Mouse (Mus musculus) limb, embryonic 11.5 days (tissue): ENCODE measurements around the gene Cga. TPM values are rescaled to one million over a fixed set of nuclear protein-coding genes. Genes with fewer than 3 reads are reported as not detected.

Experiments
- ATAC-seq: fragments of 200-750 bp; cut with Nextera tagmentation; 2 replicates; pipeline ENCODE4 v1.8.0; 2017; ENCODE audit warnings: low read depth; ENCODE audit not compliant: insufficient number of reproducible peaks, low FRiP score, low TSS enrichment
- DNase-seq: peaks from one replicate; pipeline ENCODE4 v3.0.0-alpha.2; 2015; ENCODE audit warnings: low spot score
- H3K27ac ChIP-seq: fragments of 300-500 bp; sonication (generic); replicated peaks from 2 replicates; pipeline ENCODE4 v1.5.1; 2014; ENCODE audit warnings: low read depth, mild to moderate bottlenecking, low read length
- H3K27me3 ChIP-seq: fragments of 300-500 bp; sonication (generic); 2 replicates; pipeline ENCODE4 v1.6.1; 2014; ENCODE audit warnings: mild to moderate bottlenecking, low read length, mixed read lengths; ENCODE audit not compliant: control insufficient read depth, insufficient read depth
- H3K36me3 ChIP-seq: fragments of 300-500 bp; sonication (generic); 2 replicates; pipeline ENCODE4 v1.6.1; 2014; ENCODE audit warnings: mild to moderate bottlenecking, low read length, moderate library complexity, mixed read lengths; ENCODE audit not compliant: control insufficient read depth, insufficient read depth
- H3K4me1 ChIP-seq: fragments of 300-500 bp; sonication (generic); 2 replicates; pipeline ENCODE4 v1.6.1; 2014; ENCODE audit warnings: low read length, mixed read lengths; ENCODE audit not compliant: control insufficient read depth, insufficient read depth
- H3K4me2 ChIP-seq: fragments of 300-500 bp; sonication (generic); 2 replicates; pipeline ENCODE4 v1.6.1; 2014; ENCODE audit warnings: low read depth, mild to moderate bottlenecking, moderate library complexity; ENCODE audit not compliant: severe bottlenecking
- H3K4me3 ChIP-seq: fragments of 300-500 bp; sonication (generic); 2 replicates; pipeline ENCODE4 v1.5.1; 2014; ENCODE audit warnings: low read depth, low read length
- H3K9ac ChIP-seq: fragments of 300-500 bp; sonication (generic); 2 replicates; pipeline ENCODE4 v1.6.1; 2014; ENCODE audit warnings: mild to moderate bottlenecking, low read length
- H3K9me3 ChIP-seq: fragments of 300-500 bp; sonication (generic); 2 replicates; pipeline ENCODE4 v1.6.1; 2016; ENCODE audit warnings: low read length; ENCODE audit not compliant: control insufficient read depth
- WGBS: fragments of 180-500 bp; shearing (Covaris S2); extraction: QIAGEN DNeasy Blood & Tissue Kit; methylation state at CpG from one replicate; pipeline ENCODE4 v1.1.7; 2014; 5-methylcytosine and 5-hydroxymethylcytosine counted together
- polyA plus RNA-seq: library from polyadenylated mRNA; unstranded; fragments of >200 nt; fragmentation: Nextera tagmentation; extraction: Ambion mirVana; gene quantifications from 2 replicates; pipeline ENCODE4 v1.2.1, GENCODE M21; 2014

Cga gene
- polyA plus RNA-seq: not detected in 2 replicates

DNA sequence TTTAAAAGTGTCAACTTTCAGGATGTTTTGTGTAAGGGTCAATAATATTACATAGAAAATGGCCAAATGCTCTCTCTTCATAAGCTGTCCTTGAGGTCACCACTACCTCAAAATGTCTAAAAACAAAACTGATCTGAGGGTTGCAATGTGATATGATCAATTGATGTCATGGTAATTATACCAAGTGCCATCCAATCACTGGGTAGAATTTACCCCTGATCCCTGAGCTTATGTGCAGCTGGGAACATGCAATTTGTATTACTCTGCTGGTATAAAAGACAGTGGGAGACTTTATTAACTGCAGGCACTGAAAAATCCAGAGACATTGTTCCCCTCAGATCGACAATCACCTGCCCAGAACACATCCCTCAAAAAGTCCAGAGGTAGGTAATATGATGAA, at the start of gene Cga:
Gene Cga, plus strand, starts transcription at position 301 of the 400 bp plus-strand sequence.
- H3K4me1 ChIP-seq: no peaks in the 10 kb centered on the region
- no peak for ATAC-seq

DNA sequence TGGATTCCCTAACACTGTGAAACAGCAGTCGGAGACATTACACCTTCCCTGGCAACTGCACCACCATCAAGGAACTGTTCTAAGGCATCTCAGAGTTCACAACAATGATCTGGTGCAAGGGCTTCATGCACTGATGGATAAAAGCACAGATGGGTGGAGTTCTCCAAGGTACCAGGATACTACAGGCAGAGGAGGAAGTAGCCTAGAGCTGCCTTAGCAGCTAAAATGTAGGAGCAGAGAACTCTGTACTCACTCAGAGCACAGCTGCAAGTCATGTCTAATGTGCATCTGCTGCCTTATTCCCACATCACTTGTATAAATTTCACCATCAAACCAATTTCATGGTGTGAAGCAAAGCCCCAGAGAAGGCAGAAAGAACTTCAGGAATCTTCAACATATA, 49.7 kb upstream of the Cga start:
- H3K4me1 ChIP-seq: no peaks in the 10 kb centered on the region
- H3K27me3 ChIP-seq: no peaks in the 10 kb centered on the region
- H3K9ac ChIP-seq: no peak overlapping the region
- no peak overlapping the region for H3K4me2 ChIP-seq
- H3K36me3 ChIP-seq: no peaks in the 10 kb centered on the region
- no peaks in the 10 kb centered on the region for H3K9me3 ChIP-seq
- DNase-seq (no peak), ATAC-seq (no peak)
- no peak overlapping the region for H3K27ac ChIP-seq
- no peak overlapping the region for H3K4me3 ChIP-seq
- WGBS: 88% methylated on average over 1 of the region's 1 CpGs

More for the DNA sequence above, at the start of gene Cga:
- H3K36me3 ChIP-seq: no peaks in the 10 kb centered on the region
- H3K9ac ChIP-seq: no peak within 1 kb of the TSS
- DNase-seq: no peak
- no peaks in the 10 kb centered on the region for H3K9me3 ChIP-seq
- 63% methylated on average over 1 of the region's 1 CpGs for WGBS
- no peak within 1 kb of the TSS for H3K4me3 ChIP-seq
- H3K4me2 ChIP-seq: no peak within 1 kb of the TSS
- H3K27me3 ChIP-seq: peaks cover 7% of the 10 kb centered on the region; the same call in 1 of the 2 replicates
- H3K27ac ChIP-seq: no peak within 1 kb of the TSS

DNA sequence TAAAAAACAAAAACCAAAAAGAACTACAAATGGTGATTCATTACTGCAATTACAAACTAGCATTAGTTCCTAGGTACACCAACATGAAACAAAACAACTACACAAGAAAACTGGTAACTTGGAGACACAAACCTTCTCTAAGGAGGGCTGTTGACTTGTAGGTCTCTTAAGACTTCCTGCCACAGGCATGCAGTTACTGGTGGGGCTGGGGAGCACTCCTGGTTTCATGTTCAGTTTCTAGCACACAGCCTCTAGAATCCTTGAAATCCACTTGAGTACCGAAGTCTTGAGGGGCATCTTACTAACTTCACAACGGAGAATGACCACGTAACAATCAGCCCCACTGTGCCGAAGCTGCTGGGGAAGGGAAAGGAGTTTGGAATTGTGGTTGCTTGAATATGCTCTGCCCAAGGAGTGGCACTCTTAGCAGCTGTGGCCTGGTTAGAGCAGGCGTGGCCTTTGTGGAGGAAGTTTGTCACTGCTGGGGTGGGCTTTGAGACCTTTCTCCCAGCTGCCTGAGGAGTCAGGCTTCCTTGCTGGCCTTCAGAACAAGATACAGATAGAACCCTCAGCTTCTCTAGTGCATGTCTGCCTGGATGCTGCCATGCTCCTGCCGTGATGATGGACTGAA, 45.8 kb upstream of the Cga start:
- Histone ChIP-seq H3K9me3 (no peaks in the 10 kb centered on the region), H3K4me2 (no peak overlapping the region), H3K4me3 (no peak overlapping the region), H3K4me1 (no peaks in the 10 kb centered on the region), H3K27me3 (no peaks in the 10 kb centered on the region), H3K9ac (no peak overlapping the region), H3K36me3 (peaks cover 3% of the 10 kb centered on the region; the same call in 1 of the 2 replicates), H3K27ac (no peak overlapping the region)
- no peak for DNase-seq
- WGBS: 92% methylated on average over 6 of the region's 6 CpGs
- ATAC-seq: no peak

DNA sequence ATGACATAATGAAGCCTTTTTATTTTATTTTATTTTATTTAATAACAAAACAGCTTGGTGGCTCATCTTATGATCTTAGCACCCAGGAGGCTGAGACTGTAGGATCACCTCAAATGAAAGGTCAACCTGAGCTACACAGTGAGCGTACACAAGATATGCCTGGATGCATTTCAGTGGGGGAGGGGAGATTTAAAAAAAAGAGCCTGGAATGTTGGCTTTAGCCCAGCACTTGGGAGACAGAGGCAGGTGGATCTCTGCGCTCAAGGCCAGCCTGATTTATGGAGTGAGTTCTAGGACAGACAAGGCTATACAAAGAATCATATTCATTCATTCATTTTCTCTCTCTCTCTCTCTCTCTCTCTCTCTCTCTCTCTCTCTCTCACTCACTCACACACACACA, 43.4 kb upstream of the Cga start:
- Histone ChIP-seq H3K4me1 (no peaks in the 10 kb centered on the region), H3K9me3 (no peaks in the 10 kb centered on the region), H3K4me2 (no peak overlapping the region), H3K9ac (no peak overlapping the region), H3K36me3 (peaks cover 5% of the 10 kb centered on the region), H3K27ac (no peak overlapping the region), H3K27me3 (no peaks in the 10 kb centered on the region), H3K4me3 (no peak overlapping the region)
- WGBS: 92% methylated on average over 2 of the region's 2 CpGs
- ATAC-seq: no peak
- DNase-seq: no peak

DNA sequence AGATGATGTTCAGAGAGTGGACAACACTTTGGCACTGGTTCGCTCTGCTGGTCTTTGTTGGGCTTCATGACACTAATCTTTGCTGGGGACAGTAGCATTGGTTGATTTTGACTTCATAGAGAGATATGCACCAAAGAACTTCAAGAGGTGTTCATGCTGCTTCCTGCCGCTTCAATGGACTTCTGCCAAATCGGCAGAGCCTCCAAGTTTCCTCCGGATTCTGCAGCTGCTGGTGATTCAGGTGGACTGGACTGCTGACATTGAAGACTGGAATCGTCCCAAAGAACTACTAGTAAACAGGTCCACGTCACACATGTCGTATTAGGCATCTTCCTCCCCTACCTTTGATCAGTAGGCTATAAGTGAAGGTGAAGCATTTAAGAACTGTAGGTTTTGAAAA, 41.5 kb upstream of the Cga start:
- 94% methylated on average over 7 of the region's 7 CpGs for WGBS
- H3K4me1 ChIP-seq: 0 out of 2 replicates have a peak, but pooled peaks cover 3% of the 10 kb centered on the region
- peaks cover 5% of the 10 kb centered on the region for H3K36me3 ChIP-seq
- H3K4me2 ChIP-seq: no peak overlapping the region
- H3K9ac ChIP-seq: no peak overlapping the region
- DNase-seq (no peak), ATAC-seq (no peak)
- no peaks in the 10 kb centered on the region for H3K9me3 ChIP-seq
- no peak overlapping the region for H3K27ac ChIP-seq
- H3K27me3 ChIP-seq: no peaks in the 10 kb centered on the region
- H3K4me3 ChIP-seq: no peak overlapping the region

DNA sequence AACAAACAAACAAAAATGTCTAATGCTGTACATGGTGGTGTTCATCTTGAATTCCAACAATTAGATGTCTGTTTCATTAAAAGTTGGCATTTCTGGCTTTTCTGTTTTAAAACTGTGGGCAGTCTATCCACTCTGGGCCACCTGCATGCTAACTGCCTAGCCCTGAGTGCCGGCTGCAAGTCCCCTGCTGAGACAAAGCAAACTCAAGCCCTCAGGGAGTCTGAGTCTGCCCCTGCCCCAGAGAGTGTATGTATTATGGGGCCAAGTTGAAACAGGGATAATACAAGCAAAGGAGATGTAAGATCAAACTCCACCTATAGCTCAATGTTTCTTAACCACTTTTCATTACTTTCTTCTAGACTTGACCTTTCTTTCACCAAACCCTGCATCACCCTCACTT, 37.6 kb upstream of the Cga start:
- Histone ChIP-seq H3K27ac (no peak overlapping the region), H3K9me3 (no peaks in the 10 kb centered on the region), H3K27me3 (no peaks in the 10 kb centered on the region), H3K9ac (no peak overlapping the region), H3K4me2 (no peak overlapping the region), H3K4me1 (0 out of 2 replicates have a peak, but pooled peaks cover 3% of the 10 kb centered on the region), H3K4me3 (no peak overlapping the region), H3K36me3 (peaks cover 5% of the 10 kb centered on the region)
- WGBS: 16% methylated on average over 1 of the region's 1 CpGs
- DNase-seq (no peak), ATAC-seq (no peak)

DNA sequence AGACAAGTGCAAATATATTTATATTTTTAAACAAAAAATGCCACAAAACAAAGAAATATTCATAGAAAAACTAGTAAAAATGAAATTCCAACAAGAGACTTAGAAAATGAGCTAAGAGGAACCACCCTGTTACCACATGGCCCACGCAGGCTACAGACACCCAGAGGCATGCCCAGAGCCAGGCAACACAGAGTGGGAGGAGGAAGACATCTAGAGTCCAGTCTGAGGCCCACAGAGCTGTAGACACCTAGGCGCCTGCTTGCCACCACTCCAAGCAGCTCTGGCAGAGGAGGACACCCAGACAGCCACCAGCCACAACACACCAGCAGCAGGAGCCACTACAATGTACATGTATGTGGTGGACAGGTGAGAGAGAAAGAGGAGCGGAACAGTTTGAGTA, 34.7 kb upstream of the Cga start:
- DNase-seq: no peak
- 91% methylated on average over 3 of the region's 3 CpGs for WGBS

DNA sequence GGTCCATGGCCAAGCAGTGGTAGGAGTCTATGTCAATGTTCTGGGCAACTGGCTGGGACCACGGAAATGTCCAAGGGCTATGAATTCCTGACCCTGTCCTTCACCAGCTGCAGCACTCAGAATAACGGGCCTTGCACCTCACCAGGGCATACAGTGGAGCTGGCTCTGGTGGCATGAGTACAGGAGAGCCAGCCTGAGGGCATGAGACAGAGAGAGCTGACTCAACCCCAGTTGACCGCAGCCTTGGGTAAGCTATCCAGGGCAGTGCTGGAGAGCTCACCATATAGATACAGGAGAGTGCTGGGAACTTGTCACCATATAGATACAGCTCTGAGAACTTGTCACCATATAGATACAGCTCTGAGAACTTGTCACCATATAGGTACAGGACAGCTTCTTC, 34.2 kb upstream of the Cga start:
- DNase-seq (no peak), ATAC-seq (no peak)
- Histone ChIP-seq H3K4me2 (no peak overlapping the region), H3K36me3 (no peaks in the 10 kb centered on the region), H3K27ac (no peak overlapping the region), H3K4me3 (no peak overlapping the region), H3K9ac (no peak overlapping the region), H3K27me3 (no peaks in the 10 kb centered on the region), H3K4me1 (0 out of 2 replicates have a peak, but pooled peaks cover 3% of the 10 kb centered on the region), H3K9me3 (no peaks in the 10 kb centered on the region)
- WGBS: 92% methylated on average over 3 of the region's 3 CpGs

More for the DNA sequence above, 34.7 kb upstream of the Cga start:
- 0 out of 2 replicates have a peak, but pooled peaks cover 3% of the 10 kb centered on the region for H3K4me1 ChIP-seq
- no peak overlapping the region for H3K4me2 ChIP-seq
- no peak overlapping the region for H3K9ac ChIP-seq
- H3K4me3 ChIP-seq: no peak overlapping the region
- H3K27ac ChIP-seq: no peak overlapping the region
- no peak for ATAC-seq
- H3K9me3 ChIP-seq: no peaks in the 10 kb centered on the region
- H3K36me3 ChIP-seq: peaks cover 2% of the 10 kb centered on the region; the same call in 1 of the 2 replicates
- no peaks in the 10 kb centered on the region for H3K27me3 ChIP-seq

DNA sequence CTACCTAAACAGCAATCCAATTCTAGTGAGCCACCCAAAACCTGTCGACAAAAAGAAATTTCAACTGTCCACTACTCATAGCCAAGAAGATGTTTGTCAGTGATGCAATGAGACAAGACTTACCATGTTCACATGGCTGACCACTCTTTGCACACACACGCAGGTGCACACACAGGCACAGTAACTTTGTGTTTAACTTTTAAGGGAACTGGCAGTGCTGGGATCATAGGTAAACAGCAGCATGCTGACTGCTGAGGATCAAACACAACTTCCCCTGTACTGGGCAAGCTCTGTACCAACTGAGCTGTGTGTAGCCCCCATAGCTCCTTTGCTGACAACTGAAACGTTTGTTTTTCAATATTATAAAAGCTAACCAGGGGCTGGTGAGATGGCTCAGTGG, 32.1 kb upstream of the Cga start:
- Histone ChIP-seq H3K4me3 (no peak overlapping the region), H3K4me1 (no peaks in the 10 kb centered on the region), H3K9ac (no peak overlapping the region), H3K27ac (no peak overlapping the region), H3K36me3 (no peaks in the 10 kb centered on the region), H3K27me3 (no peaks in the 10 kb centered on the region), H3K4me2 (no peak overlapping the region), H3K9me3 (no peaks in the 10 kb centered on the region)
- no peak for DNase-seq
- no peak for ATAC-seq
- WGBS: 93% methylated on average over 3 of the region's 3 CpGs
